Mouse (Mus musculus) kidney, postnatal 4 days (tissue): ENCODE measurements around the gene Actg2.
"Not testable (repeated sequence)": the region's sequence is repeated elsewhere in the genome, so short reads cannot be mapped to it uniquely, and the experiment has no call there.

ENCODE experiments used
- DNase-seq, 2 experiments: peaks; one replicate each; pipeline ENCODE4 v3.0.0; 2021; ENCODE audit warnings: mixed read lengths in 2 of 2

Actg2 gene

DNA sequence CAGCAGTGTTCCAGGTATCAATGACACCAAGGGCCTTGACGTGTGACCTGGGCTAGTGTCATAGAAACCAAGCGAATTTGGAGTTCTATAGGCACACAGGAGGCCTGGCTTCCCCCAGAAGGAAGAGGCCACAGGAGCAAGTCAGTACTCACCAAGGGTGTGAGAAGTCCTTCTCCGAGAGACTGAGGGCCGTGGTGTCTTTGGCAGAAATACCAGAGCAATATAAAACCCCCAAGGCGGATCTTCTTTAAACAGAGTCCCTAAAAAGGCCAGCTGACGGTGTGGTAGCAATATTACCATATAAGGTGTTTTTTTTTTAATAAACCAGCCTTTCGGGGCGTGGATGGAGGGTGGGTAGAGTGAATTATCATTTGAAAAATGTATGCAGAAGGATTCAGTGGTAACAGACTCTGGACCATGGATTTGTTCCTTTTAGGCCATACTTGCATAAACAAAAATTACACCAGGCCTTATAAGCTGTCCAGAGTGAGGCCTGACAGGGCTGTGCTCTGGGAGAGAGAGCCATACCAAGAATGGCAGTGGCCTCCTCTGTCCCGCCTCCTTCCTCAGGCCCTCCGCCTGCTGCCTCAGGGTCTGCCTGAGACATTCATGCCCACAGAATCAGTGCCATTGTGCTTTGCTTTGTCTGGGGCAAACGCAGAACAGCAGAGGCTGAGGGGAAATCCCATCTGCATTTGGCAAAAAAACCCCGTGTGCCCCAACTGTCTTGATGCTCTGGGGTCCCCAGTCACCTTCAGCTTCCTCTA is at the start of gene Actg2:
TSS of gene Actg2 (minus strand) at position 238 of the 767 bp plus-strand sequence.
- DNase-seq, result no peak

DNA sequence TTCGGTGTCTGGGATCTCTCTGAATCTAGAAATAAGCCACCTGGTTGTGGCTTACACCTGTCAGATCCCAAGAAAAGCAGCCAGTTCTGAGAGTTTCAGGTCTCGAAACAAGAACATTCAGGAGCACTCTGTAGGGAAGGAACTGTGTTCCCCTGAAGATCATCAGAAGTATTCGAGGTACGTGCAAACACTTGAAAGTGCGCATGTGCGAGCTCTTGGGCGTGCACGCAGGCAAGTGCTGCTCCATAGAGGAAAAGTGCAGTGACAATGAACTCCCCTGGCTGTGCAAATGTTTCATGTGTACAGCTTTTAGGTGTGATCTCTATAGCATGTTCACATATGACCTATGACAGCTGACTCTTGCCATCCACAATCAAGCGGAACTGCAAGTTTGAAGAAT is 49.3 kb upstream of the Actg2 start:
- not testable (repeated sequence) for DNase-seq

DNA sequence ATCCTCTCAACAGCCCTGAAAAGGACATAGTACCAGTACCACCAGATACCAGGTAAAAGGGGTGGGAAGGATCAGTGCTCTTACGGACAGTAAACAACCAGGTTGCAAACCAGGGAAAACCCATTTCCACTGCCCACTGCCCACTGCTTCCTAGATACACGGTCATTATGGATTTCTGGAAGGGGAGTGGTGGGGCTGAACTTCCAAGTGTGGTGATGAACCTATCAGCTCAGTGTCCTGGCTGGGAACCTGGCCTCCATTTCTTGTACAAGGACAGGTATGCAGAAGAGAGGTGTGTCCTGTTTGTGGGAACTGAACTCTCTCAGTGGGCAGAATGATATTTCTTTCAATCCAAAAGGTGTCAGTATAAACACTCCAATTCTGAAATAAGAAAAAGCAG is 47.5 kb upstream of the Actg2 start:
- no peak for DNase-seq

DNA sequence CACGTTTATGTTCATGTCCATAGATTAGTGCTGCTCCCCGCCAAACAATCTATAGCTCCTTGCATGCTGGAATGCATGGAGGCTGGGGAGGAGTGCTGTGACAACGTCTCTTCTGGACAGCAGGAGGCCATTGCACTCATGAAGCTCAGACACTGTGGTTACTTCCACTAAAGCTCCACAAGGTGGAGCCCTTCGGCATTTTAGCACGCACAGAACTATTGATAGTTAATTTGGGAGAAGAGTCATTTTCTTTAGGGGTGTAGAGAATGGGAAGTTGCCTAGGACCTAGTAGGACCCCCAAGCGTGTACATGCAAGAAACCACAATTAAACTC is 46.8 kb upstream of the Actg2 start:
- peak; percentile 54 to 67 for DNase-seq

DNA sequence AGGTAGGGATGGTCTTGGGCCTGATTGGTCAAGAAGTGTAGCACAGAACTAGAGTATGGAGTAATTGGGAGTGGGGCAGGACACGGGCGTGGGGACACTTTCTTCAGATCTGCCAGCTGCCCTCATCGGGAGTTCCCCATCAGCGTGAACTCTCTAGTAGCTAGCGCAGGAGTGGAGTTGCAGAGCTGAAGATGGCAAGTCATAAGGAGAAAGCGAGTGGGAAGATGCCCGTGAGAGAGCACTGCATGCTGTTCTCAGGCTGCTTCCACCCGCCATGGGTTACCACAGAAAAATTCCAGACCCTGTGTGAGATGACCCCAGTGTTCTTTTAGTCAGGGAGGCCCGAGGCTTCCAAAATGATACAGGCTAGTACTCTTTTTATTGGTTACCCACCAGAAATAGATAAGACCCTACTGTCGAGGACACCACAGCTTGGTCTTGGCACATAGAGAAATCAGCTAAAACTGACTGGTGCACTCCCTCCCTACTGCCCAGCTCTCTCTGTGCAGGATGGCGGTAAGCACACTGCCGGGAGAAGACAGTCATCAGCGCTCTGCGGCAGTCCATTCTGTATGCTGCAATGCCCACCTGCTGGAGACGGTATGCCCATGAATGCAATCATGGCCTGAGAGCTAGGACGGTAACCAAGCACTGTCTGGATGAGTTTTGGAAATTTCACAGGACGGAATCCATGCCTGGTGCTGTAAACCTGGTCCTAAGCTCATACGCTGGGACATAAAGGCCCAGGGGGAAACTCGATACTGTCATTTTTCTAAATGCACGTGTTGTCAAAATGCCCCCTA is 46.3 kb upstream of the Actg2 start:
- no peak for DNase-seq

DNA sequence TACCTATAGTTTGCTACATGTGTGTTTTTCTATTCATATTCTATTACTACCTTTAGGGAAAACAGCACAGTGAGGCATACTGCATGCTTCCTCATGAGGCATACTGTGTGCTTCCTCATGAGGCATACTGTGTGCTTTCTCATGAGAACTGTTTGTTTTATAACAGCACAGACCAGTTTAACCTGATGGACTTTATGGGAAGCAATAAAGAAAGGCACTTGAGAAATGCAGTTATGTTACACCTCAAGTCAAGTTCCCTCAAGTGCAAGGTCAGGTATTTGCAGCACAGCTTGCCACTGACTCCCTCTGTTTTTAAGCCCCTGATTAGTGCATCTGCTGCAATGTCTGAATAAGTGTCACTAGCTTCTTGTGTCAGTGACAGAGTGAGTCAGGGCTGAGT is 41.5 kb upstream of the Actg2 start:
- no peak for DNase-seq

DNA sequence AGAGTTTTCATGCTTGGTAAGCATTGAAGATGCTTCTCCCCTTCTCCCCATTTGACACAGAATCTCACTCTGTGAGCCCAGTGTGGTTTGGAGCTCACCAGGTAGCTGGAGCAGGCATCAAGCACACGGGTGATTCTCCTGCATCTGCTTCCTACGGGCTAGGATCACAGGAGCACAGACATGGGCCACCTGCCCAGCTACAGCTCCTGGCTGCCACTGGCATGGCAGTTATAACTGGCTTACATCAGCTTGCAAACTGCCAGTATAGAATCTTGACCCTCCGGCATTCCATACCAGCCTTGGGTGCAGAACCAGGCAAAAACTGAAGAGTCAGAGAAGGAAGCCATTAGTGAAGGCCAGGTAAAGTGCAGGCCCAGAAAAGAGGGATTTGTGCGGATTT is 39.5 kb upstream of the Actg2 start:
- no peak for DNase-seq

DNA sequence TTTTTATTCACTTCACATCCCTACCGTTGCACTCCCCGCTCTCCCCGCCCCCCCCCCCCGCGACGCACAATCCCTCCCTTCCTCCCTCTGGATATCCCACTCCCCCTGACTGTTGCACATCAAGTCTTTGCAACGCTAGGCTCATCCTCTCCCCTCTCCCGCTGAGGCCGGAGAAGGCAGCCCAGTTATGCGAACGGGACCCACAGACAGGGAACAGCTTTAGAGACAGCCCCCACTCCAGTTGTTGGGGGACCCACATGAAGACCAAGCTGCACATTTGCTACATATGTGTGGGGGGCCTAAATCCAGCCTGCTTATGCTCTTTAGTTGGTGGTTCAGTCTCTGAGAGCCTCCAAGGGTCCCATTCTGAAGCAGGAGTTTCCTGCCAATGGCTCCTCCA is 36.6 kb upstream of the Actg2 start, which contains the start of gene Stambp:
TSS of gene Stambp (minus strand) at position 59 of the 400 bp plus-strand sequence.
- DNase-seq, result peak; percentile 34 to 35

DNA sequence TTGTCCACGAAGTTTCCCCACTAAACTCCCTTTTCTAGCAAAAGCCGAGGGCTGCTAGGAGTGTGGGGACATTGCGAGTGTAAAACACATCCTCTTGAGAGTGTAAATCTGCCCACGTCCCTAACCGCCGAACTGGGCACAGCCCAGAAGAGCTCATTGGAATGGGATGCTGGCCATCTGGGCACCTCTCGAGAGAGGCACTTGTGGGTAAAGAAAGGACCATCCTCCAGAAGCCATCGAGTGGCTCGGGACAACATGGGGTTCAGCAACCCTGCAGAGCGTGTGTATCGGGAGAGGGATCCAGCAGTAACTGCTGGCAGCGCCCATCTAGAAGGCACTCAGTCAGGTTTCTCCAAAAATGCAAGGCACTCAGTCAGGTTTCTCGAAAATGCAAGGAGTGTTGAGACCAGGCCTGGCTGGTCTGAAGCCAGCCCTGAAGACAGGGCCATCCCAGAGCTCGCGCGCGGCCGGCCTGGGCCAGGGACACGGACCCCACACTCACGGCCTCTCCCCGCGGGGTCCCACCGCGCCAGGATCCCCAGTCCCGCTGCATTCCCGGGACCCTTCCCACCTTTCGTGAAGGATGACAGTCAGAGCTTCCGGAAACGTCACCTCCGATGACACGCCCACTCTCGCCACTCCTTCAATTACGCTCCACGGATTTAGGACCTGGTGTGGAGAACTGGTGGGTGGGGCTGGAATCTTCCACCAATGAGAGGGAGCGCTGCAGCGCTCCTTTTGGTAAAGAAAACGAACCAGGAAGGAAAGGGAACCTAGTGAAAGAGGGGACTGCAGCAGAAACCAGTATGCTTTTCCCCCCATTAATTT is 36.0 kb upstream of the Actg2 start:
- DNase-seq, result peak; percentile 91 to 94

DNA sequence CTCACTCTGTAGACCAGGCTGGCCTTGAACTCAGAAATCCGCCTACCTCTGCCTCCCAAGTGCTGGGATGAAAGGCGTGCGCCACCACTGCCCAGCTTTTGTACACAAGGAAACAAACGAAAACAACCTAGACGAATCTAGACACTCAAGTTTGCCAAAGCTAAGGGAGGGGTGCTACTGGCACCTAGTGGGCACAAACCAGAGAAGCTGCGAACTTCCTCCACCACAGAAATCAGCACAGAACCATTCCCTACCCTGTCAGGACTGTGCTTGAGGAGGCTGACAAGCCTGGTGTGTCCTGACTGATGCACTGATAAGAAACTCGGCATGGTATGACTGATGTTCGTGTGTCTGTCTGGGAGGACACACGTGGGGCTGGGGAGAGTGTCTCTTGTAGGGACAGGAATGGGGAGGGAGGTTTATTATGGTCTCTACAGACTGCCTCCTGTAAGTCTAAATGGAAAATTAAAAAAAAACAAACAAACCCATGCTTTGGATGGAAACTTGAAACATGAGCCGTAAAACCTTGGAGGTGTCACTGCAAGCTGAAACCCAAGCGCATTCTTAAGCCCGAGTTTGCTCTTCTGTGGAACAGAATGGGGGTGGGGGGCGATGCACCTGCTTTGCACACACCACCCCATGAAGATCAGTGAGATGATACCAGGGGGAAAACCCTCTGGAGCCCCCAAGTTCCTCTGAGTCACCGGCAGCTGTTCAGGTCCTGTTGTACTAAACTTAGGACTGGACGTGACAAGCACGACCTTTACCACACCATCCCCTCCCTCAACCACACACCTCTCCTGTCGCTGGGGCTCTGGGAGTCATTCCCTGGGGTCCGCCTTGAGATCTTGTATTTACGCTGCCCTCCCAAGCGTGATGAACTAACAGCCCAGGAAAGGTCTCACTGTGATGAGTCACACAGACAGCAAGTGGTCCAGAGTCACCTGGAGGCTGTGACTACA is 33.1 kb upstream of the Actg2 start:
- DNase-seq, result peak; percentile 32 to 36

DNA sequence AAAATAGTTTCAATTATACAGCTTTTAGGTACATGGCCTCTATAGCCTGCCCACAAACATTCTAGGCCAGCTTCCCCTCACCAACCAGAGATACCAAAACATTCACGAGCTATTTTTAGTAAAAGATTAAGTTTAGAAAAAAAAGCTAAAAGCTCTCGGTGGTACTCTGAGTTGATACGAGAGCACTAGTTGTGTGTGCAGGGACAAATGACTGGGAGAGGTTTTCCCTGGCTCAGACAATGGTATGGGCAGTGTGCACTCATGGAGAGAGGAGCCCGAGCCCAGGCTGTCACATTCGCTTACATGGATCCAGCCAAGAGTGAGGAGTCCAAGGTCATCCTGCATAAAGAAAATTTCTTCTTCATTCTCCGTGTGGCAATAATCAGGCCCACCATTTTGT is 19.9 kb upstream of the Actg2 start:
- no peak for DNase-seq

DNA sequence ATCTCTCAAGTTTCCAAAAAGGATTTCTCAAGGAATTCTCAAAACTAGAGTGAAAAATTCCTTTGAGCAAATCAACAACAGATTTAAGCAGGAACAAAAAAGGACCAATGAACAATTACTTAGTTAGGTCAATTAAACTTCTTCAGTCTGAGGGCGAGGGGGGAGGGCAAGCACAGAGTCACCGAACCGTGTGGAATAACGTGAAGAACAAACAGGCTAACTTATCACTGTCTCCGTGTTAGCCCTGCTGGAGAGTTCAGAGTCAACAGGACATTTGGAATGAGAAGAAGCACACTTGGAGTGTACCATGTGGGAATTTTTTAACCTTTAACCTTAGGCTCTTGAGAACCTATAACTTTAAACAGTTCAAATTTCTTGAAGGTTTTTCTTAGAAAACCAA is 12.3 kb upstream of the Actg2 start:
- DNase-seq, result peak in 1 of 2 experiments; percentile 42

DNA sequence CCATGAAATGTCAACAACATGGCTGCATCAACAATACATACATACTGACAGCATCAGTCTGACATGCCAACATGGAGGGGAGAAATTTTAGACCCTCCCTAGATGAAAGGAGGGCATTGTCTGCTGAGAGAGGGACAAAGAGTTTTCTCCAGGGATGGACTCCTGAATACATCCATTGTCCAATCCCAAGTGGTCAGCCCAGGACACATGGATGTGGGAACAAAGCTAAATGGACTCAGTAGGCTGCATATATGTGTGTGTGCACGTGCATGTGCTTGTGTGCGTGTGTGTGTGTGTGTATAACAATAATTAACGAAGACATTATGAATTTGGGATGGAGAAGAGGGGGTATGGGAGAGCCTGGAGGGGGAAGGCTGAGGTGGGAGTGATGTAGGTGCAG is 9.7 kb upstream of the Actg2 start:
- no peak for DNase-seq

DNA sequence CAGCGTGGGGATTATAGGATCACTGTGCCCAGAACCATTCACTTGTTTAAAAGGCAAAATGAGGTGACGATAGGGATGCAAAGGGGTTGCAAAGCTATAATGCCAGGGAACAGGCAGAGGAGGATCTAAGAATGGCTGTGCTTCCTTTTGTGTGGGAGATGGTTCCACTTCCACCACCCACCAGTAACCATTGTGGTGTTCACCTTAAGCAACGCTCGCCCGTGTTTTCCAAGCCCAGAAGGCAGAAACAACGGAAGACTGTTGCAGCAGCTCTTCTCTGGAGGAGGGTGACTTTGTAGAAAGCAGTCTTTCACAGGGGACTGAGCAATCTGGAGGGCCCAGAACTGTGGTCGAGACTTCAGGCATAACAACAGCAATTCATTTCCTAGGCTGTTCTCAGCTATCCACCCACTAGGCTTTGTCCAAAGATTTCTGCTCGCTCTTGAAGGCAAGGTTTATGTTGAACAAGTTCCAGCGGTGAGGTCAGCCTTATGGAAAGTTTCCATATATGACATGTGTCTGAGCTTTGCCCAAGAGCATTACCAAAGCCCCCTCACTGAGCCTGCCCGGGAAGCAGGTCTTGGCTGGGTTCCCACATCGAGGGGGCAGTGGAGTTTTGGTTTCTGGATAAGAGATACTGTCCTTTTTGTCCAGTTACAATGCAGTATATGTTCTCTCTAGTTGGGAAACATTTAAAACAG is 5.8 kb upstream of the Actg2 start:
- peak; percentile 22 to 26 for DNase-seq

DNA sequence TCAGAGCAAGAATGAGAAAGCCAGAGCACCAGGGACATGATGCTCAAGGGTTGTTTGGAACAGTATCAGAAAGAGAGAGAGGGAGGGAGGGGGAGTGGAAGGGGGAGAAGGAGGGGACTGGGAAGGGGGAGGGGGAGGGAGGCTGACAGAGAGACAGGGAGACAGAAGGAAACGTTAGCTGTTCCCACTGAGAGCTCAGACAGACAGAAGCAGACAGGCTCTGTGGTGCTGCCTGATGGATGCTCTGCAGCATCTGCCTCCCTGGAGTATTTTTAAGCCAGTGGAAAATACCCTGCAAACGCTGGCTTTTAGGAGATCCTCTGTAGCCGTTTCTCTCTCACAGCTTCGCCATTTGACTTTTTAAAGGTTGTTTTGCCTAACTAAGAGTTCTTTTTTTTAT is 4.0 kb upstream of the Actg2 start:
- peak; percentile 12 to 25 for DNase-seq

DNA sequence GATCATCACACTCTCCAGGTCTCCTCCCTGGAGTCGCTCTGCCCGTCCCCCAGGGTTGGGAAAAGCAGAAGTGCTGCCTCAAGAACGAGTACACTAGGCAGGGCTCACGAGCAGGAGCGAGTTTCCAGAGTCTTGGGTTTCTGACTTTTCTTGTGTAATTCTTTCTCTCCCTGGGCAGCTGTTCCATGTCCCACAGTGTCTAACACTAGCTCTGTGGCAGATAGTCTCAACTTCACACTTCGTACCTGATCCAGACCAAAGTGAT is 662 bp upstream of the Actg2 start:
- DNase-seq, result no peak

DNA sequence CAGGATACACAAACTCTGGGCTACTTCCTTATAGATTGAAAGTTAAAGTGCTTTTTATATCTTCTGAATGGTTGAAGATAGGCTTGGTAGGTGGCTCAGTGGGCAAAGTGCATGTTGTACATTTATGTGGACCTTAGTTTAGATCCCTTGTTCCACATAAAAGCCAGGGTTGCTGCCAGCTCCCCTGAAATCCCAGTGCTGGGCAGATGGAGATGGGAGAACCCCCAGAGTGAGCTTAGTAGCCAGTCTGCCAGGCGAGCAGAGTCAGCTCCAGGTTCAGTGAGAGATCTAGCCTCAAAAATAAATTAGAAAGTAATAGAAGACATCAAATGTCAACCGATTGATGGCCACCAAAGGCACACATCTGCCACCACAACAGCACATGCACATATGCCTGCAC is 3.5 kb downstream of the Actg2 start:
- DNase-seq, result no peak

DNA sequence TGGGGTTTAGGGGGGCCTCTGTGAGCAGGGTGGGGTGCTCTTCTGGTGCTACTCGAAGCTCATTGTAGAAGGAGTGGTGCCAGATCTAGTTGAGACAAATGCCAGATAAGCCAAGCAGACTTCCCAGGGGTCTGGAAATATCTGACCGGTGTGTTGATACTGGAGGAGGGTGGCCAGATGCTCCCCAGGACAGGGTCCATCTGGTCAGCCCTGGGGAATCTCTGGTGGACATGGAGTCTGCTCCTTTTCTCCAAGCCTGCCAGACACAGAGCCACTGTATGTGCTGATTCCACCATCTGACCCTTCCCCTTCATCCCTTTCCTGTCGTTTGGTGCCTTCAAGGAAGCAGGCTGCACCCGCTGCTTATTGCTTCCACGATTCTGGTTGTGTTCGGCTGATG is 12.9 kb downstream of the Actg2 start:
- DNase-seq, result no peak

DNA sequence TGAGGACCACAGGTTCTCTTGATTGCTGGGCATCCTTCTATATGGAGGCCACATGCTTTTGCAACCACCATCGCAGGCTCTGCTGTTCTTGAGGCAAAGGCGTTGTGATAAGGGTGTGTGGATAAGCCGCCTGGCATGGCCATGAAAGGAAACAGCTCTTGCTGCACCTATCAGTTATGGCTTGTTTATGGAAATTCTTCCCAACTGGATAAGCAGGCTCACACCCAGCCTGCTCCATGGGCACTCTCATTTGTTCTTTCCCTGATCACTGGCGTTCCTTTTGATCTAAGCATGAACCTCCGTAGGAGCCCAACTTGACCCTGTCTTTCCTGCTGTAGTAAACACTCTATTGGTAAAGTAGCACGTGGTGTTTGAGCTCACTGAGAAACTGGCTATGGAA is 14.3 kb downstream of the Actg2 start:
- no peak for DNase-seq

DNA sequence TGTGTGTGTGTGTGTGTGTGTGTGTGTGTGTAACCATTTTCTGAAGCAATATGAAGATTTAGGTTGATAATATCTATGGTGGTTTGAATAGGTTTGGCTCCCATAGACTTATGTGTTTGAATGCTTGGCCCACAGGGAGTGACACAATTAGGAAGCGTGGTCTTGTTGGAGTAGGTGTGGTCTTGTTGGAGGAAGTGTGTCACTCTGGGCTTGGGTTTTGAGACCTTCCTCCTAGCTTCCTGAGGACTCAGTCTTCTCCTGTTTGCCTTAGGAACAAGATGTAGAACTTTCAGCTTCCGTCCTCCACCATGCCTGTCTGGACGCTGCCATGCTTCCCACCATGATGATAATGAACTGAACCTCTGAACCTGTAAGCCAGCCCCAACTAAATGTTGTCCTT is 17.4 kb downstream of the Actg2 start:
- DNase-seq, result no peak

DNA sequence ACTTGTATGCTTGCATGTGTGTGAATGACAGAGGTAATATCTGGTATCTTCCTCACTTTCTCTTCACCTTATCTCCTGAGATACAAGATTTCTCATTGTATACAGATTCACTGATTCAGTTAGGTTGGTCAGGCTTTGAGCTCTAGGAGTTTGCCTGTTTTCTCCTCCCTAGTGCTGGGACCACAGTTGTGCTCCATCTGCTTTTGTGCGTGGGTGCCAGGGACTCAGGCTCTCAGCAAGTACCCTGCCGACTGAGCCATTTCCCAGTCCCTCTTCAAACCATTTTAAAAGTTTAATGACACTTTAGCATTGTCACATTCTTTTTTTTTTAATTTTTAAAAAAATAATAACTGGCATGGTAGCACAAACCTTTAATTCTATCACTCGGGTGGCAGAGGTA is 20.9 kb downstream of the Actg2 start:
- DNase-seq, result no peak

DNA sequence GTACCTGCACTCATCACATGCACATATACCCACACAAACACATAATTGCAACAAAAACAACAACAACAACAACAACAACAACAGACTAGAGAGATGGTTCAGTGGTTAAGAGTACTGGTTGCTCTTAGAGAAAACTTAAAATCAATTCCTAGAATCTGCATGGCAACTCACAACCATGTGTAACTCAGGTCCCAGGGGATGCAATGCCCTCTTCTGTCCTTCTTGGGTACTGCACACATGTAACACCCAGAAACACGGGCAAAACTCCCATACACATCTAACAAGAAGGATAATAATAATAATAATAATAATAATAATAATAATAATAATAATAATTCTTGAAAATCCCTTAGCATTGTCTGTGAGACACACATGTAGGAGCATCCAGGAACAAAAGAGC is 23.6 kb downstream of the Actg2 start:
- peak; percentile 75 to 79 for DNase-seq
